Mouse (Mus musculus) gastrocnemius, postnatal 25 days (tissue): ENCODE data around the gene Fermt3. TPM values are rescaled to one million over a fixed set of nuclear protein-coding genes. Genes with fewer than 3 reads are reported as not detected.
A peak's percentile ranks its signal among the peaks of the same experiment; 100 is the strongest.
"Not testable (repeated sequence)": the region's sequence is repeated elsewhere in the genome, so short reads cannot be mapped to it uniquely, and the experiment has no call there.

ENCODE experiments used
- DNase-seq: peaks from one replicate; pipeline ENCODE4 v3.0.0; 2022
- long read RNA-seq, 2 experiments: library from polyadenylated mRNA; stranded (forward); transcript quantifications; one replicate each; pipeline ENCODE4 v2.0.0; 2021
- total RNA-seq, 2 experiments: library from RNA; stranded (reverse); gene quantifications; 1 replicate in 1 of 2; 2 replicates in 1 of 2; pipeline ENCODE4 v1.2.3; 2021

Fermt3 gene
- 1 to 10 TPM in 1 of 2 experiments, under 1 TPM in 1; 0.84 to 1.2 TPM for total RNA-seq
- long read RNA-seq, experiment 1, partial matches to known transcripts, result 3 of 4 reads
- long read RNA-seq, experiment 1, other reads (novel, unspliced or antisense), result 1 of 4 reads
- long read RNA-seq, experiment 2, partial matches to known transcripts, result 1 of 1 reads
- long read RNA-seq, experiment 2, other reads (novel, unspliced or antisense), result 0 of 1 reads

DNA sequence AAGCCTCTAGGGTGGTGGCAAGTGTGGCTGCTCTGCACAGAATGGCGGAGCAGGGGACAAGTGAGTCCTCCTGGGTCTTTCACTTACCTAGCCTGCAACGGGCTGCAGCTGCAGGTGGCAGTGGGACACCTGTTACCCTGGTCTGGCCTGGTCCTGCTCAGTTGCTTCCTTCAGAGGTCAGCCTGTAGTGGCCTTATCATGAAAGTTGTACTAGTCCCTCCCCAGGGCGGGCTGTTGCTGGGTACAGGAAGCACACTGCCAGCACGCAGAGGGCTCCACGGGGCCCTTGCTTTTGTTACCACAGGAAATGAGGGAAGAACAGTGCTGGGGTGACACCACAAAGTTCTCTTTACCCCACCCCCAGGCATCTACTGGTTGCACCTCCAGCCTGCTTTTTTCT is at the start of gene Fermt3:
Gene Fermt3 (minus strand): TSS at position 279 of the 400 bp plus-strand sequence.
- DNase-seq, result peak; percentile 53

GRCm38 (mm10) chr19:7068136-7068535 is 48.9 kb upstream of the Fermt3 start:
- DNase-seq, result peak; percentile 48

- DNase-seq, result no peak
Measured at GRCm38 (mm10) chr19:7067344-7068050, 48.2 kb upstream of the Fermt3 start.

DNA sequence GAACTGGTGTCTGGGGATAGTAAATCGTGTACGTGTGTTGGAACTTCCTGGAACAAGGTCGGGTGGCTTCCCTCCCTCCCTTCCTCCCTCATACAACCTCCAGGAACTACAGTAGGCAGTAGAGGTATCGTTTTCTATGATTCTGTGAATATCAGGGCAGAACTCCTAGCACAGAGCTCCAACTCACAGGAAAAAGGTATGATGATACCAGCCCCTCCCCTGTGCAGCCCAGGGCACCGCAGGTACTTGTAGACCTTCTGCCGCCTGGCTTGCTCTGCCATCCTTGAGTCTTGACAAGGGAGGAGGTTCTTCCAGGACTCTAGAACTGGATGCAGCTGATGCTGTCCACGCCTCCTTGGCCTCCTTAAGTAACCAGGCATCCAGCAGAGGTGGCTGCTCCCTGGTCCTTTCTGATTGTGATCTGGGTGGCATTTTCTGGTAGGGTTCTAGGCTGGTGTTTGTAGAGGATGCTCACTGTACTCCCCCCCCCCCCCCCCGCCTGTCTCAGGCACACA is 47.6 kb upstream of the Fermt3 start:
- no peak for DNase-seq

DNA sequence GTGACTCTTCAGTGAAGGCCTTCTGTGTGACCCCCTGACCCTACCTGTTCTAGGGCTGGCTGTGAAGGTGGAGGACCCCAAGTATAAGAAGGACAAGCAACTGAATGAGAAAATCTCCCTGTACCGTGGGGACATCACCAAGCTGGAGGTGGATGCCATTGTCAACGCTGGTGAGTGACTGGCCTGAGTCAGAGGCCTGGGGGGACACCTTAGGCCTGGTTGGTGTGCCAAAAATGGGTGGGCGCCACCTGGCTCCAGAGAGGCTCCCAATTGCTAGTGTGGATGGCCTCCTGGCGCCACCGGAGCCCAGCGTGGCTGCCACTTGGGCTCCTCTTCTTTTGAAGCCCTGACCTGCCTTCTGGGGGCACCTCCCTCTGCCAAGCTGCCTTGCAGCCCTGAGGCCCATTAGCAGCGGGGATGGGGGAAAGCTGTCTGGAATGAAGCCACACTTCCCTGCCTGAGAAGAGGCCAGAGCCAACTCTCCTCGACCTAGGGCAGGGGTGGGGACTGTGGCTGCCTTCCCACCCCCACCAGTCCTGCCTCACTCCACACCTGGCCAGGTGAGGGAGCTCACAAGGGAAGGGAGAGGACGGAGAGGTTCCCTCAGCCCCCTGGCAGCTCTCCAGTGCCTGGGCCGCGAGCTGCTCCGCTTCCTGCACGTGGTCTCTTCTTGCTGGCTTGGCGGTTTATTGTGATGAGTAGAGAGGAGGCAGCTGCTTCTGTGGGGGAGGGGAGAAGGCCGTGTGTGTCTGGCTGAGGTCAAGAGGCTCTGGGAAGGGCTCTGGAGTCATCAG is 47.0 kb upstream of the Fermt3 start:
- peak; percentile 53 for DNase-seq

GRCm38 (mm10) chr19:7064571-7064970 is 45.3 kb upstream of the Fermt3 start:
- peak; percentile 55 for DNase-seq

DNA sequence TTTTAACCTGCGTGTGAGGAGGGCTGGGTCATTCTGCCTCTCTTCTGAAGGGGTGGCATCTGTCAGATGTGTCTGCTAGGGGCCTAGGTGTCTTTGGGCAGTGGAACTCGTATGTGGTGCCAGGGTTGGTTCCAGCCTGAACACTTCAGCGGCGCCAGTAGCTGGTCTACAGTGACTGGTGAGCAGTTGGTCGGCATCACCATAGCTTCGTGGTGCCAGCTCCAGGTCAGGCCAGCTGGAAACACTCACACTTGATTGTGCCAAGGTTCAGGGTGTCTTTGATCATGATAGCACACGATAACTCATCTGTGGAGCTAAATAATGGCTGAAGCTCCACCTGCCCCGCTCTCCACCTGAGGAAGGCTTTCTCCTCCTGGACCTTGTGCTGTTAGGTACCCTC is 43.6 kb upstream of the Fermt3 start:
- peak; percentile 65 for DNase-seq

GRCm38 (mm10) chr19:7062110-7062509 is 42.8 kb upstream of the Fermt3 start:
- DNase-seq, result no peak

- no peak for DNase-seq
Measured at GRCm38 (mm10) chr19:7058541-7058940, 39.3 kb upstream of the Fermt3 start.

GRCm38 (mm10) chr19:7057722-7058207 is 38.5 kb upstream of the Fermt3 start:
- peak; percentile 91 for DNase-seq

DNA sequence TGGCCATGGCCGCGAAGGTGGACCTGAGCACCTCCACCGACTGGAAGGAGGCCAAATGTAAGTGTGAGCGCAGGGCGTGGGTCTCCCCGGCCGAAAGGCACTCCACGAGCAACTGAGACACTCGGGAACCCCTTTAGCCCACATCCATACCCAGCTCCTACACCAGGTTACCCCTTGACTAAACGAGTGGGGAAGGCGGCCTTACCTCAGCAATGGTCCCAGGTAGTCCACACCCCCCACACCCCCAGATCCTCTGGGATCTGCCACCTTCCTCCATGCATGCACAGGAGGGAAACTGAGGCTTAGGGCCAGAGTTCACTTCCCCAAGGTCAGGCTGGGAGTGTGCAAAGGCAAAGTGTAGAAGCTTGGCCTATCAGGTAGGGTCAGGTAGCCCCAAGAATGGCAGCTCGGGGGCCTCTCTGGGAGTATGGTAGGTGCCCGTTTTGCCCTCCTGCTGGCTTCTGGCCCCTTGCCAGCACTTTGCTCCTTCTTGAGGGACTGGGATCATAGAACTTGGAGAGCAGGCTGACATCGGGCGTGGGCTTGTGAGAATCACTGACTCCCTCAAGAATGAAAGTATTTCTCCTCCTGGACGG is 38.0 kb upstream of the Fermt3 start:
- no peak for DNase-seq

- DNase-seq, result peak; percentile 91
Measured at GRCm38 (mm10) chr19:7056248-7057087, 37.2 kb upstream of the Fermt3 start, which contains the start of gene Macrod1. Macrod1 (plus strand) TSS chr19:7056810.

- DNase-seq, result no peak
Measured at GRCm38 (mm10) chr19:7055173-7055572, 35.9 kb upstream of the Fermt3 start.

GRCm38 (mm10) chr19:7054772-7055171 is 35.5 kb upstream of the Fermt3 start:
- no peak for DNase-seq

- not testable (repeated sequence) for DNase-seq
Measured at GRCm38 (mm10) chr19:7053382-7053781, 34.1 kb upstream of the Fermt3 start.

- DNase-seq, result no peak
Measured at GRCm38 (mm10) chr19:7044706-7045105, 25.4 kb upstream of the Fermt3 start.

DNA sequence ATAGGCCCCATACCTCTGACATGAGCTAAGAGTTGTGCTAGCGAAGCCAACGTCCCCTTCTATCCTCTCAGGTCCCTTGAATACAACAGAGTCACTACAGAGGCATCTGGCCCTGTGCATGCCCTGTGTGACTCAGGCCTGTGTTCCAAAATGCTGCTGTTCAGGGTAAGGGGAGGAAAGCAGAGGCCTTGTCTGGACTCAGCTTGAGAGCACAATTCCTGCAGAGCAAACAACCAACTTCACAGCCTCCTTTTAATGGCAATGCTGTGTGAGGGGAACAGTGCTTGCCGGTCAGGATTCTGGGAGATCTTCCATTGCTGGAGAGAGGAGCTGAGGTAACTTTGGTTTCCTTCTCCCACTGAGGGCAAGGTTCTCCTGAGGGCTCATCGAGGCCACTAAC is 25.0 kb upstream of the Fermt3 start:
- DNase-seq, result no peak

DNA sequence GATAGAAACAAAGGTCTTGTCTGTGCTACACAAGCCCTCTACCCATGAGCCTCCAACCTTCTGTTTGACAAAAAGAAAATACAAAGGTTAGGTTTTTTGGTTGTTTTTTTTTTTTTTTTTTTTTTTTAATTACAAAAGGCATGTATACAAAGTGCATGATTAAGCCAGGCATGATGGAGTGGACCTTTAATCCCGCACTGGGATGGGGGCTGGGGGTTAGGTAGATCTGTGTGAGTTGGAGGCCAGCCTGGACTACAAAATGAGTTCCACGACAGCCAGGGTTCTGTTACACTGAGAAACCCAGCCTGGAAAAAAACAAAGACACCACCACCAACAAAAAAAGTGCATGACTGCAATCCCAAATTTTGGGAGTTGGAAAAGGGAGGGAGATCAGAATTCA is 21.9 kb upstream of the Fermt3 start:
- no peak for DNase-seq

DNA sequence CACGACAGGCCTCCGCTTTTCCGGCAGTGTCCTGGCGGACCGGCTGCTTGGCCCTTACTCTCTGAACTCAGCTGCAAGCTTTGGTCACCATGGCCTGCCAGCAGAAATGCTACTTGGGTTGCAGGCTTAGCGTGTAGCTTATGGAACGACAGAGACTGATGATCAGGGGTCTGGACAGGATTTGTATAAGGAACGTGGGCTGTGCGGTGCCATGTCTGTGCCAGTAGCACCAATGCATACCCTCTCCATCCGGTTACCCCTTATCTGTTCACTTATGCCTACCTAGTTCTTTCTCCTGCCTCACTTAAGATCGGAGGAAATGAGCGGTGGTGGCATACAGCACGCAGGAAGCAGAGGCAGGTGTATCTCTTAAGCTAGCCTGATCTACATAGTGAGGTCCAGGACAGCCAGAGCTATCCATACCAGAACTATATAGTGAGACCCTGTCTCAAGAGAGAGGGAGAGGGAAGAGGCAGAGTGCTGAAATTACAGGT is 21.4 kb upstream of the Fermt3 start:
- DNase-seq, result no peak

GRCm38 (mm10) chr19:7039841-7040636 is 20.8 kb upstream of the Fermt3 start, which contains the start of gene Stip1:
Stip1 (minus strand) TSS chr19:7039967.
- peak; percentile 100 for DNase-seq
